Mouse (Mus musculus) spleen, adult 2 months (tissue): ENCODE data around the gene Eif4g1.

Experiments used
- CTCF ChIP-seq: fragments of 200-500 bp; IDR thresholded peaks from 2 replicates; pipeline ENCODE4 v1.5.1; 2011; ENCODE audit warnings: mild to moderate bottlenecking, inconsistent platforms; ENCODE audit not compliant: insufficient read depth, insufficient read length, insufficient replicate concordance; ENCODE audit errors: extremely low read depth
- POLR2A ChIP-seq: fragments of 200-500 bp; IDR thresholded peaks from 2 replicates; pipeline ENCODE4 v1.6.1; 2011; ENCODE audit warnings: low read depth, low read length, inconsistent platforms

DNA sequence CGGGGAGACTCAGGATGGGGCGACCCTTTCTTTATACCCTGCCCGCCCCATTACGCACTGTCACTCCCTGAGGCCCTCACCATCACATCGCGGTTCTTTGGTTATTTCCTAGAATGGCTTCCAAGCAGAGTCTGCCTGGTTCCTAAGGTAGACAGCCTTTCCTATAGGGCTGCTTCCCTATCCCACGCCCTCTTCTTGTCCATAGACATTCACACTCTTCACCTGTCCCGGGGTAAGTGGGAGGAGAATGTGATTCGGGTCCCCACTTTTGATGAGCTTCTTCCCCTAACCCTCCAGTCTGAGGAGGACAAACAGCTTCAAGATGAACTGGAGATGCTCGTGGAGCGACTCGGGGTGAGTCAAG, 16.2 kb upstream of the Eif4g1 start:
- no peak for TF ChIP-seq CTCF
- TF ChIP-seq POLR2A, result no peak
